Mouse (Mus musculus) embryo, embryonic 9.5 days (tissue): ENCODE measurements around the gene Zbtb5.
"Not testable (repeated sequence)": the region's sequence is repeated elsewhere in the genome, so short reads cannot be mapped to it uniquely, and the experiment has no call there.

Source experiments
- DNase-seq: peaks from one replicate; pipeline ENCODE4 v3.0.0-alpha.2; 2017; ENCODE audit errors: extremely low spot score

Zbtb5 gene

GRCm38 (mm10) chr4:45010806-45011415 lies 1.3 kb downstream of the Zbtb5 start:
- peak; percentile 14 for DNase-seq

DNA sequence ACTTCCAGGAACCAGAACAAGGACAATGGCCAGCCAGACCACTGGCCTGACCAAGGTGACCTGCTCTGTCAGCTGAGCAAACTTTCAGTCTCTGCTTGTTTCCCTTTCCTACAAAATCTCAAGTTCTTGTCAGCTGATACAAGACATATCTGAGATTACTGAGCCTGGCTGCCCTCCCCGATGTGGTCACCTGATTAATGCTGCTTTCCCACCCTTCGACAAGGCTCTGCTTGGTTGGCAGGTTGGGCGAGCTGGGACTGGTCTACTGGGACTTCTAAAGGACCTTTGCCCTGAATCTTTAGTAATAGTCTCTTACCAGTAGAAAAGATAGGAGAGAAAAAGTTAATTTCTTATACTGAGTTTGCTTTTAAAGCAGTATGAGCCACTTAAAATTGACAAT lies 6.8 kb downstream of the Zbtb5 start:
- no peak for DNase-seq

DNA sequence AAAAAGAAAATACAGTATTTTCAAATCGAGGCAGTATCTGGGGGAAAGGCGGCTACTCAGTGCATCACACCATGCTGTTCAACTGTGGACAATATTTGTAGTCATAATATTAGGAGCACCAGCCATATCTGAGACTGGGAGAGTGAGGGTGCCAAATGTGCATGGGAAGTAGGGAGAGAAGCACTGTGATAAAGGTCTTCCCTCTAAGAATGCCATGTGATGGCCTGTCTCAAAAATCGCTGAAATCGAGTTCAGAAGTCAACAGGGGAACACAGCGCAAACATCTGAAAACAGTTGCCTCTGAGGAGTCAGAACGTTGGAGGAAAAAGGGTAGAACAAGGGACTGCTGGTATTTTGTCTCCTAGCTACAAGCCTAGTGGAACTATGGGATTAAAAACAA lies 12.2 kb downstream of the Zbtb5 start:
- DNase-seq, result no peak

DNA sequence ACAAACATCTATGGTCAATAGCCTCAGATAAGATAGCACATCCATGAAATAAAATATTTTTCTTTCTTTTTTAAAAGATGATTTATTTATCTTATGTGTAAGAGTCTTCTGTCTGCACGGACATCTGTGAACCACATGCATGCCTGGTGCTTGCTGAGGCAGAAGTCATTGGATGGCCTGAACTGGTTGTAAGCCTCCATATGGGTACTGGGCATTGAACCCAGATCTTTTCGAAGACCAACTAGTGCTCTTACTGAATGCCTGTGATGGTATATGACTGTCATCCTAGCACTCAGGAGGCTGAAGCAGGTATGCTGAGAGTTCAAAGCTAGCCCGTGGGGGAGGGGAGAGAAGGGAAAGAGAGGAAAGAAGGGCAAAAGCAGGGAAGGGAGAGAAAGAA lies 14.1 kb downstream of the Zbtb5 start:
- no peak for DNase-seq

GRCm38 (mm10) chr4:44994776-44995175 lies 17.4 kb downstream of the Zbtb5 start:
- no peak for DNase-seq

DNA sequence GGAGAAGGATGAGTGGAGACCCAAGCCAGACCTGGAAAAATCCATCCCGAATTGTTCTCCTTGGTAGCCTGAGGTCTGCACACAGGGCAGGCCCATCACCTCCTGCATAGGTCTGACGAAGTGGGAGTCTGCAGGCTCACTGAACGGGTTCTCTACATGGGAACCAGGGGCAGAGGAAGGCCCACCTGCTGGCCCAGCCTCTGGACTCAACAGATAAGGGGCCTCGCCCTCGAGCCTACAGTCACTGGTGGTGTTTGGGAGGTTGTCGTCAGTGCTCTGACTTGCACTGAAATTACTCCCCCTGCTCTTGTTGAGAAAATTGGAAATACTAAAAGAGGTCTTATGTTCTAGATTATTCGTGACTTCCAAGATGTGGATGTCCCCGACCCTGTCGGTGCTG lies 18.4 kb downstream of the Zbtb5 start:
- no peak for DNase-seq

GRCm38 (mm10) chr4:44993179-44993578 lies 19.0 kb downstream of the Zbtb5 start:
- DNase-seq, result not testable (repeated sequence)

- not testable (repeated sequence) for DNase-seq
Observed at GRCm38 (mm10) chr4:44992330-44992729, 19.9 kb downstream of the Zbtb5 start.

DNA sequence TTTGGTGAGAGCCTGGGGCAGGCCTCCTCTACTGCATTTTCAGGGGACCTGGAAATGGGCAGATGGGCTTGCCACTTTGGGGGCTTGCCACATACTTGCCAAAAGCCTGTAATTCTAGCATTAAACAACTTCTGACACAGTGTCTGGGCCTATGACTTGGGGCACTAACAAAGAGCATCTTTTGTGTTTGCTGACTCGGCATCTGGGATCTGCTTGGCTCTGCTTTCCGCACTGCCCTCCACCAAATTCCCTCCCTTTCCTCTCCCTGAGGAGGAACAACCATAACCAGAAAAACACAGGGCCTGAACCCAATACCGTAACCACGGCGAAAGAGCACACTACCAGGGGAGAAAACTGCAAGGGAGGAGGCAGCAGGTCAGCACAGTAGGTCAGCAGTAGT lies 21.7 kb downstream of the Zbtb5 start:
- no peak for DNase-seq

DNA sequence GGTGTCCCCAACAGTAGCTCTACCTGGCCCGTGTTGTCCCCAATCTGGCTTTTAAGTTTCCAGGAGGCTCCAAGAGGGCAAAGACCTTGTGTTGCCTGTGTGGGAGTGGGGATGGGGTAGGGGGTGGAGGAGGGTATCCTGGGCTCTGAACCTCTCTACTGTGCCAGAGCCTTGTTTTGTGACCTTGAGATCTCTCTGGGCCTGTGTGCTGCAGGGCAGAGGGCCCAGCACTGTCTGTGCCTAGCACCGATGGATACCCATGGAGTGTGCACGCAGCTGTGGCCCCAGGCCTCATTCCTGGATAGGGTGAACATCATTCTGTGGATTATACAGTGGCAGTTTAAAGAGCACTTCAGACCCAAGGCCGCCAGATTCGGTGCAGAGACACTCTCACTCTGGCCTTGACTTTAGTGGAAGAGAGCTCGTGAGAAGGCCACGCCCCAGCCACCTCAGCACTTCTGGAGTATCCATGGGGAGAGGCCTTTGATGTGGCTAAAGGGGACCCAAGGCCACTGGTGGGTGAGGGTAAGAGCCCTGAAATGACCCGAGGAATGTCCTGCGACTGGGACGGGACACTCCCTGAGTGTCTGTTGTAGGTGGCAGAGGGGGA lies 29.0 kb downstream of the Zbtb5 start:
- DNase-seq, result no peak

DNA sequence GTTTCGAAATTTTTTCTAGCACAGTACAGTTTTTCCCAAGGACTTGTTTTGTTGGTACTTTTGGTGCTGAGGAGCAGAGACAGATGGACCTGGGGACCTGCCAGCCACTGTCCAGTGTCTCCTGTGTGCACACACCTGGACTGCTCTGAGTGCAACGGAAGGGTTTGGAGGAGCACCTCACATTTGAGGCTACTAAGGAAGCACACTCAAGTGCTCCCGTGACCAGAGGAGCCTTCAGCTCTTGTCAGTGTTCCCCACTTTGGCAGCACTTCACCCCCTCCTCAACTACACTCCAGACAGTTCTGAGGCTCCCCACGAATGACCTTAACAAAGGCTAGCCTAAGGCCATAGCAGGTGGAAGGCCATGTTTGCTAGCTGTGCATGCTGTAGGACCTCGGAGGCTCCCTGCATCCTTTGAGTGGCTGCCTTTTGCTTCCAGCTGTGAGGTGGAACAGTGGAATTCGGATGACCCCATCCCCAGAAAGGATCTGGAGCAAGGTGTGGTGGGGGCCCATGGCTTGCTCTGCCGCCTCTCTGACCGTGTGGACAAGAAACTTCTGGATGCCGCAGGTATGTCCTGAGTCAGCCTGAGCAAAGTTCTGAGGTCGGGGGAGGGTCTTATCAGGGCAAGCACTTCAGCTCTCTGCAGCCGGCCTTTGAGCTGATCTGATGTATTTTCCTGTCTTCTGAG lies 29.6 kb downstream of the Zbtb5 start:
- DNase-seq, result no peak

- no peak for DNase-seq
Observed at GRCm38 (mm10) chr4:44981974-44982287, 30.3 kb downstream of the Zbtb5 start.

- peak; percentile 97 for DNase-seq
Observed at GRCm38 (mm10) chr4:44981280-44981973, 30.8 kb downstream of the Zbtb5 start, which contains the start of gene Grhpr. Gene Grhpr (plus strand): TSS chr4:44981395.

DNA sequence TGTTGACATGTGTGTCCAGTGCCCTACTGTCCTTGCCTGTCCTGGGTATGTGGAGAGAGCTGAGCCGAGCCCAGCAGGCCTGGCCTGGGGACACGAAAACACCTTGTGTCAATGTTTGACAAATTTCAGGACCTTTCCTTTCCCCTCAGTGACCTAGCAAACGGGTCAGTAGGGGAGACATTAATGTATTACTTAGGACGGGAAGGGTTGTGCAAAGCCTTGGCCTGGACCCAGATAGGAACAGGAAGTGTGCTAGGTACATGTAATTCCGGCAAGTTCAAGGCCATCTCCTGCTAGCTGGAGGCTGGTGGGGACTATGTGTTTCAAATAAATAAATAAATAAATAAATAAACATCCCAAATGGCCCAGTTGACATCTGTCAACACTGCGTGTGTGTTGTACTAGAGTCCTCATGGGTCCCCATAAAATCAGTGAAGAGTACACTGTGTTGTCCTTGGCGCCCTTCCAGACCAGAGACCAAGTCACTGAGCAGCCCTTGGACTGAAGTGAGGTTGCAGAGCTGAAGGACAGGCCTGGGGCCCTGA lies 32.3 kb downstream of the Zbtb5 start:
- no peak for DNase-seq

DNA sequence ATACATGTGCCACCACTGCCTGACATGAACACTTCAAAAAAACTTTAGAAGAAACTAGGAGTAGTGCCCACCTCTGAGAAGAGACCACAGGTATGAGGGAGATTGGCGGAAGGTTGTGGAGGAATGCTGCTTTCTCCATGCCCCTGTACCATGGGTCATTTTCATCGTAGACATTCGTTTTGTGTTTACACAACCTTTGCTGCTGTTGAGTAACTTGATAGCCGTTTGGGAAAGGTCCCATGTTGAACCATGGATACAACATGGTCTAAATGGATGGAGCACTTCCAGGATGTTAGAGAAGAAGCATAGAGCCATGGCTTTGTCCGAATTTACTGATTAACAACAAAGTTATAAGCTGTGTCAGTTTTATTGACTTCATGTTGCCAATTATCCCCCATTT lies 34.0 kb downstream of the Zbtb5 start:
- no peak for DNase-seq

DNA sequence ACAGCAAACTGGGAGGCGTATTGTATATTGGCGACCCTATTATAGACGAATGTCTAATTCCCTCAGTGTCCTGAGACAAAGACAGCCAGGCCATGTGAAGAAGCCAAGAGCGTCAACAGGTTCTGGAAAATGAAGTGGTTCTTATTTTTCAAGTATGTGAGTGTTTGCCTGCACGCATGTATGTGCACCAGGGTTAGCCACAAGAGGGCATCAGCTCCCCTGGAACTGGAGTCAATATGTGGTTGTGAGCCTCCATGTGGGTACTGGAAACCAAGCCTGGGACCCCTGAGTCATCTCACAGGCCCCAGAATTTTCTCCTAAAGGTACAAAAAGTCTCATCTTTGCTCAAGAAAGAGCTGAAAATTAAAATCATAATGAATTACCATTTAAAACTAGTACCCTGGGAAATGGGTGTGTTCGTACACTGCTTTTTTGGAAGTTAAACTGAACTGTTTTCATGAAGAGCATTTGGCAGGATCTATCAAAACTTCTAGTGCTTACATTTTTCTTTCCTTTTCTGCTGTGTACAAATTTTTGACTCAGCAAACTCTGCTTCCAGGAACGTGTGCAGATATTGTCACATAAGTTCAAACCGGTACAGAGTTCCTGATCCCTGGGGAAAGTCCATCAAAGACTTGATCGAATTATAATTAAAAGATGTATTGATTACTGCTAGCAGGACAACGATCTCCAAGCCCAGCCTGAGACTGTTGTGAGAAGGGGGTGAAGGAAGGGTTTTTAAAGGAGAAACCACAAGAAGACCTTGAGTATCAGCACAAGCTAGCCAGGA lies 35.1 kb downstream of the Zbtb5 start:
- no peak for DNase-seq

DNA sequence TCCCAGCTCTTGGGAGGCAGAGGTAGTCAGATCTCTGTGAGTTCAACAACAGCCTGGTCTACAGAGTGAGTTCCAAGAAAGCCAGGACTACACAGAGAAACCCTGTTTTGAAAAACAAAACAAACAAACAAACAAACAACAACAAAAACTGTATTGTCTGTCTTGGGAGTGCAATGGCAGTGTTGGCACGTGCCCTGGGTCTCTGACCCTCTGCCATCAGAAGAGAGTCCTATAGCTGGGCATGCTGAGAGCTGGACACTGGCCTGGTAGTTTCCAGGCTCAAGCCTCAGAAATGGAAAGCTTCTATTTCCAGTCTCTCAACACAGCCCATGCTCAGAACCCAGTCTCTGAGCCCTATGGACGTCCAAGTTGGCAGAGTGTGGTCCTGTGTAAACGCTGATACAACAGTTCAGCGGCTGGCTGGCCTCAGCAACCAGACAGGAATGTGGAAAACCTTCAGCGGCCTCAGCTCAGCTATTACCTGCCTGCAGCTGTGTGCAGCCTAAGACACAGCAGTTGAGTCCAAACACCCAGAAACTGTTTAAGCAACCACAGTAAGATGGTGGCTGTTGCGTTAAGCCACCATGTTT lies 36.1 kb downstream of the Zbtb5 start:
- no peak for DNase-seq

DNA sequence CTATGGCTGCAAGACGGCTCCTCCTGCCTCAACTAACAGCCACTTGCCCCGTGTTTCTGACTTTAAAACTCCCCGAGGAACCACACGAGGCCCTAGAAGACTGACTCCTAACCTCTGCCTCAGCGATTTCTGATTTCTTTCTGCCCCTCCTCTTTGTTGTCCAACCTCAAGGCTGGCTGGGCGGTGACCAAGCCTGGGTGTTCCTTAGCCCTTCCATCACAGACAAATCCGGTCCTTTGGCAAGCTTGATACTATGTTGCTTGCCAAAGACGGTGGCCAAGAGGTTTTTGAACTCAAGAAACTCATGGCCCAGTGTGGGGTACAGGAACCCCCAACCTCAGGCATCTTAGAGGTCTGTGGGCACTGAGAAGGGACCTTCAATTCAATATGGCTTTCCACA lies 37.9 kb downstream of the Zbtb5 start:
- no peak for DNase-seq

DNA sequence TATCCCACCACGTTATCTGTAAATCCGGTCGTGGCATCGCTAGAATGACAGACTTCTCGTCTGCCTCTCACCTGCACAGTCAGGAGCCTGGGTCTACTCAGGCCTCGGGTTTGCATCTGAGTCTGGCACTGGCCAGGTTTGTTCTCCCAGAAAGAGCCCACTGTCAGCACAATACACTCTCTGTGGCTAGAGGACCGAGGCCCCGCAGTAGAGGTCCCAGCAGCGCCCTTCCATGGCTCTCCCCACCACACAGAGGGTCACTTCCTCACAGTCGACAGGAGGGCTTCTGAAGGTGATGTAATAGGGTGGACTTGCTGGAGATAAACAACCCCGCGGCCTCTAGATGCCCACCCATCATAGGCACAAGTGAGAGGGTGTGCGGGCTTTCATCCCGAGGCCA lies 38.3 kb downstream of the Zbtb5 start:
- DNase-seq, result no peak

- peak; percentile 86 for DNase-seq
Observed at GRCm38 (mm10) chr4:44973450-44973849, 38.8 kb downstream of the Zbtb5 start.

- DNase-seq, result peak; percentile 82
Observed at GRCm38 (mm10) chr4:44970612-44971110, 41.6 kb downstream of the Zbtb5 start.
